Mouse (Mus musculus) fibroblast of lung, adult 2 months (primary cell): ENCODE results near the gene Tbx2.

Source experiments
- DNase-seq: peaks from one replicate; pipeline ENCODE4 v3.0.0-alpha.2; 2011; ENCODE audit warnings: low read depth

Gene Tbx2

GRCm38 (mm10) chr11:85887801-85888450 lies 55.6 kb downstream of the Tbx2 start:
- DNase-seq = no peak

DNA sequence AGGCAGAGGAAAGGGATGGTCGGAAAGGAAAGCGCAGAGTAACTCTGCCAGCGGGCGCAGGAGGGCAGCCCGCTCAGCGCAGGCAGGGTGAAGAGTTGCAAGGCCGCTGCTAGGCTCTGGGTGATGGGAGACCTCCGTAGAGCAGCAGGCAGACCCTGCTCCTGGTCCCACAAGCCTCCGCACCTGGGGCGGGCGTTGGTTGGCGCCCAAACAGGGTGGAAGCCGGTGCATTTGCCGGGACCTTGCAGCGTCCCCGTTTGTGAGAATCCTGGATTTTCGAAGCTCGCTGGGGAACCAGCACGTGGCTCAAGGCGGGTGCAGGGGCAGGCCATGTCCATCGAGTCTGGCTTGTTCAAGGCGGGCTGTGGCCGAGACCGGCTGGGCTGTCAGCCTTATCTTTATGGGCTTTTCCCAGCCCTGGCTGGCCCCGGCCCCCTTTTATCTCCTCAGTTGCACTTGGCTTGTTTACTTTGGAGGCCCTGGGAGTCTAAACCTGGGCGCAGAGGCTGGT lies 56.2 kb downstream of the Tbx2 start:
- DNase-seq = no peak

DNA sequence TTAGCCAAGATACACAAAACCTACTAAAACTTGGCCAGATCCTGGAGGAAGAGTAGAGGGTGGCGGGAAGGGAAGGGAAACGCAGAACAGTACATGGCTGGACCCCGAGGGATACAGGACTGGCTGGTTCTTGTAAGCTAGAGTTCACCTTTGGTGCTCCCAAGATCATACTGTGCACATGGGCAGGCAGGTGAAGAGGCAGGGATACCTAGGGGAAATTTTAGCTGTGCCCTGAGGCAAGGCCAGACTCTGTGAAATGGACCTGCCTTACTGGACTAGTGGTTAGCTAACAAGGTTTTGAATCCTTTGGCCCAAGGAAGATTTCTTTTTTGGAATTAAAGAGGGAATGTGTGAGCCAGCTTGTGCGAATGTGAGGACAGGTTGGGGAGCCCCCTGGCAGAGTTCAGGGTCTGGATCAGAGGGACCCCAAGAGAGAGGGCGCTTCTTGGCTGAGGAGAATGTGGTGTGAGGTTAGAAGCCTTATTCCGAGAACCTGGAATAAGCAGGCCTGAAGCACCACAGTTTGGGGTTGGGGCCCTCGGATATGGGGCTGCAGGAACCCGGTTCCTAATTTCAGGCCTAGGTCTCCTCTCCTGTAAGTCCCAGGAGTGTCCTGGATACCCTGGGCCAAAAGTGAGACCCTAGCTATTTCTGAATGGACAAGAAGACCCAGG lies 56.8 kb downstream of the Tbx2 start:
- no peak for DNase-seq

- no peak for DNase-seq
Observed at GRCm38 (mm10) chr11:85889730-85890562, 57.6 kb downstream of the Tbx2 start.

- no peak for DNase-seq
Observed at GRCm38 (mm10) chr11:85890563-85890845, 58.2 kb downstream of the Tbx2 start.

DNA sequence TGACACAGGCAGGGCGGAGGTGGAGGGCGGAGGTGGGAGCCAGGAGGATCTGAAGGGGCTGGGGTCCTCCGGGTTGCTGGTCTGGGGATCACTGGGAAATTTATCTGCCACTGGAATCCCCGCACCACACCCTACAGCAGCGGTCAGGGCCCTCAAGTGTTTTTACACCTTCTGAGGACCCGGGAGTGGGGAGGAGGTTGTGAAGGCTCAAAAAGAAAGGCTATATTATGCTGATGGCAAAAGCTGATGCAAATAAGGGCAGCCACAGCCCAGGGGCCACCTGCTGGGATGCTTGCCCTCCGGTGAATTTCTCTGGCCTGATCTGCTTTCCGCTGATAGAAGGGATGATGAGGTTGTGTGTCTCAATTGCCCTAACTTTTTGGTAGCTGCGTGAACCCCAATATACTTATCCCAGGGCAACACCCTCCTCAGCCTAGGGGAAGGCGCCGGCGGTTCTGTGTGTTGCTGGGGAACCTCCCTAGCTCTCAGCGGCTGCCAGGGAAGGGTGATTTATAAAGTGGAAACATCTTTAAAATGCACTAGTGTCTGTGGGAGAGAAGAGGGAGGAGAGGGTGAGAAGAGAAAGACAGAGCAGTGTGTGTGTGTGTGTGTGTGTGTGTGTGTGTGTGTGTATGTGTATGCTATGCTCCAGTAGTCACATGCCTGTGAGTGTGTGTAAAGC lies 58.8 kb downstream of the Tbx2 start:
- no peak for DNase-seq
